Comparison of ENCODE assay signal across 9 mouse cellular contexts in the genomic region with DNA sequence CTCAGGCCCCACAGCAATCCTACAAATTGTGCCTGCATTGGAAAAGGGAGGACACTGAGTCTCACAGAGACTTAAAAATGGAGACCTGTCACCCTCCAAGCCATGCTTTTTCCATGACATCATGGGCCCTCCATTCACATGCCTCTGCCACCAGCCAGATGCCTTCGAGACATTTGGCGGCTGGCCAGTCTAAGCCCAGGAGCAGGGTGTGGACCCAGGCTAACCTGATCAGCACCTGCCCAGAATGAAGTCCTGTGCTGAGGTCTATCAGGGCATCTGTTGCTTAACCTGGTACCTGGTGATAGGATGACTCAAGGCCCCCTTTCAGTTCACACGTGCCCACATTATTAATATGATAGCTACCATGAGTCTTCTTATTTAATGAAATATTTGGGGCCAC.
DNase-seq lines count a peak whose midpoint lies in the region; ATAC-seq lines count a peak whose summit lies in the region.
"Had no signal": no experiment of that assay in that cellular context is flagged by ENCODE, and none has a peak within 500 bp of the region (broad histone marks: within the 10 kb centered on the region; RNA-seq: fewer than 3 reads in every experiment).

No protein-coding gene starts in this region.

- H3K9ac ChIP-seq in hindbrain, embryonic 14.5 days, result no peak overlapping the region
- H3K9ac ChIP-seq in forebrain, embryonic 16.5 days (replicated peaks; ENCODE audit: low read depth, low read length), result no peak overlapping the region
- no peak overlapping the region for H3K9ac ChIP-seq in intestine, embryonic 15.5 days
- no peak overlapping the region for H3K9ac ChIP-seq in midbrain, embryonic 13.5 days (replicated peaks)

- no peaks in the 10 kb centered on the region for H3K27me3 ChIP-seq in hindbrain, embryonic 14.5 days (ENCODE audit: control insufficient read depth, insufficient read depth, low read length)
- no peaks in the 10 kb centered on the region for H3K27me3 ChIP-seq in hindbrain, embryonic 10.5 days (ENCODE audit: insufficient read depth, poor library complexity, severe bottlenecking)
- H3K27me3 ChIP-seq in forebrain, embryonic 16.5 days (replicated peaks; ENCODE audit: control insufficient read depth, insufficient read depth, low read length), result no peaks in the 10 kb centered on the region
- H3K27me3 ChIP-seq in intestine, embryonic 15.5 days (replicated peaks), result no peaks in the 10 kb centered on the region
- H3K27me3 ChIP-seq in midbrain, embryonic 13.5 days, result no peaks in the 10 kb centered on the region
- H3K27me3 ChIP-seq: CH12.LX had no signal

- no peak overlapping the region for H3K4me2 ChIP-seq in hindbrain, embryonic 14.5 days (replicated peaks)
- no peak overlapping the region for H3K4me2 ChIP-seq in forebrain, embryonic 16.5 days (ENCODE audit: low read length)
- no peak overlapping the region for H3K4me2 ChIP-seq in intestine, embryonic 15.5 days (replicated peaks)
- no peak overlapping the region for H3K4me2 ChIP-seq in midbrain, embryonic 13.5 days (replicated peaks)

- H3K4me1 ChIP-seq in hindbrain, embryonic 14.5 days (replicated peaks; ENCODE audit: control insufficient read depth, insufficient read depth, low read length), result peaks cover 14% of the 10 kb centered on the region; the same call in 1 of the 2 replicates
- peaks cover 15% of the 10 kb centered on the region; the same call in 1 of the 2 replicates for H3K4me1 ChIP-seq in hindbrain, embryonic 10.5 days (replicated peaks)
- peaks cover 12% of the 10 kb centered on the region for H3K4me1 ChIP-seq in forebrain, embryonic 16.5 days (replicated peaks; ENCODE audit: control insufficient read depth, insufficient read depth, low read length)
- no peaks in the 10 kb centered on the region for H3K4me1 ChIP-seq in intestine, embryonic 15.5 days (replicated peaks)
- H3K4me1 ChIP-seq in midbrain, embryonic 13.5 days (replicated peaks), result peaks cover 16% of the 10 kb centered on the region

- ATAC-seq in hindbrain, embryonic 14.5 days (ENCODE audit: low FRiP score), result 0 out of 2 replicates have a peak, but pooled peaks have one; percentile 48
- peak; percentile 85 for ATAC-seq in forebrain, embryonic 16.5 days
- peak; percentile 51; the same call in 1 of the 2 replicates for ATAC-seq in intestine, embryonic 15.5 days
- peak; percentile 51; the same call in 1 of the 2 replicates for ATAC-seq in midbrain, embryonic 13.5 days

- H3K9me3 ChIP-seq in hindbrain, embryonic 14.5 days (ENCODE audit: control insufficient read depth, low read length), result no peaks in the 10 kb centered on the region
- H3K9me3 ChIP-seq in hindbrain, embryonic 10.5 days, result no peaks in the 10 kb centered on the region
- H3K9me3 ChIP-seq in forebrain, embryonic 16.5 days (ENCODE audit: control insufficient read depth, low read length), result no peaks in the 10 kb centered on the region
- H3K9me3 ChIP-seq in intestine, embryonic 15.5 days, result no peaks in the 10 kb centered on the region
- no peaks in the 10 kb centered on the region for H3K9me3 ChIP-seq in midbrain, embryonic 13.5 days

- DNase-seq in hindbrain, embryonic 14.5 days (ENCODE audit: low spot score), result no peak
- DNase-seq in hindbrain, embryonic 10.5 days (ENCODE audit: low spot score), result no peak
- no peak for DNase-seq in left cerebral cortex, postnatal 25 days (ENCODE audit: low spot score in 2 of 2)
- DNase-seq in left cerebral cortex, adult 8-10 months (ENCODE audit: low spot score in 2 of 2), result no peak
- no peak for DNase-seq in layer of hippocampus, postnatal 25 days (ENCODE audit: extremely low spot score in 1 of 2, low spot score in 1 of 2)

- H3K27ac ChIP-seq in hindbrain, embryonic 14.5 days, result no peak overlapping the region
- no peak overlapping the region for H3K27ac ChIP-seq in hindbrain, embryonic 10.5 days
- H3K27ac ChIP-seq in forebrain, embryonic 16.5 days (ENCODE audit: low read length), result peak overlapping the region; percentile 44
- H3K27ac ChIP-seq in intestine, embryonic 15.5 days, result no peak overlapping the region
- no peak overlapping the region for H3K27ac ChIP-seq in midbrain, embryonic 13.5 days

- WGBS in hindbrain, embryonic 14.5 days, result 67% methylated on average over 3 of the region's 3 CpGs
- WGBS in hindbrain, embryonic 10.5 days, result 82% methylated on average over 3 of the region's 3 CpGs
- WGBS in forebrain, embryonic 16.5 days, result 11% methylated on average over 3 of the region's 3 CpGs
- 77% methylated on average over 3 of the region's 3 CpGs for whole genome bisulfite sequencing in intestine, embryonic 15.5 days
- 69% methylated on average over 3 of the region's 3 CpGs for WGBS in midbrain, embryonic 13.5 days

- H3K4me3 ChIP-seq in hindbrain, embryonic 14.5 days (replicated peaks; ENCODE audit: low read length), result no peak overlapping the region
- H3K4me3 ChIP-seq in hindbrain, embryonic 10.5 days, result no peak overlapping the region
- no peak overlapping the region for H3K4me3 ChIP-seq in forebrain, embryonic 16.5 days (replicated peaks; ENCODE audit: low read length)
- H3K4me3 ChIP-seq in intestine, embryonic 15.5 days (replicated peaks), result no peak overlapping the region
- H3K4me3 ChIP-seq in midbrain, embryonic 13.5 days (replicated peaks), result no peak overlapping the region

- intact Hi-C loops in left cerebral cortex, postnatal 25 days (cut with DNase I), result no loop called here

- no peaks in the 10 kb centered on the region for H3K36me3 ChIP-seq in hindbrain, embryonic 14.5 days (replicated peaks; ENCODE audit: control insufficient read depth, insufficient read depth)
- H3K36me3 ChIP-seq in hindbrain, embryonic 10.5 days, result no peaks in the 10 kb centered on the region
- no peaks in the 10 kb centered on the region for H3K36me3 ChIP-seq in forebrain, embryonic 16.5 days (ENCODE audit: control insufficient read depth, insufficient read depth)
- no peaks in the 10 kb centered on the region for H3K36me3 ChIP-seq in intestine, embryonic 15.5 days
- H3K36me3 ChIP-seq in midbrain, embryonic 13.5 days, result no peaks in the 10 kb centered on the region
